Mouse (Mus musculus): ENCODE measurements around the gene Tmem45a. TPM values are rescaled to one million over a fixed set of nuclear protein-coding genes. Genes with fewer than 3 reads are reported as not detected.

Tmem45a gene
- polyA plus RNA-seq, 1 experiment from 2014 or later, result 12.8 TPM

GRCm38 (mm10) chr16:56801370-56802109, 84.4 kb downstream of the Tmem45a start:
- Histone ChIP-seq H3K36me3 (ENCODE audit: control insufficient read depth, insufficient read depth, low read length) (no peaks in the 10 kb centered on the region), H3K27ac (ENCODE audit: low read depth, low read length) (no peak overlapping the region), H3K9ac (ENCODE audit: low read depth, low read length) (no peak overlapping the region), H3K4me1 (replicated peaks; ENCODE audit: control insufficient read depth, insufficient read depth, low read length) (no peaks in the 10 kb centered on the region), H3K4me2 (replicated peaks; ENCODE audit: low read depth, low read length) (no peak overlapping the region), H3K9me3 (ENCODE audit: control insufficient read depth, low read length) (no peaks in the 10 kb centered on the region), H3K27me3 (ENCODE audit: control insufficient read depth, insufficient read depth, low read length) (no peaks in the 10 kb centered on the region), H3K4me3 (ENCODE audit: low read depth, low read length) (no peak overlapping the region)
- no peak for ATAC-seq (ENCODE audit: low FRiP score)
- no peak for DNase-seq (ENCODE audit: low spot score)
- 87% methylated on average over 6 of the region's 6 CpGs for WGBS

GRCm38 (mm10) chr16:56800946-56801345, 85.0 kb downstream of the Tmem45a start:
- H3K9ac ChIP-seq (ENCODE audit: low read depth, low read length), result no peak overlapping the region
- H3K36me3 ChIP-seq (ENCODE audit: control insufficient read depth, insufficient read depth, low read length), result no peaks in the 10 kb centered on the region
- no peak overlapping the region for H3K4me3 ChIP-seq (ENCODE audit: low read depth, low read length)
- H3K9me3 ChIP-seq (ENCODE audit: control insufficient read depth, low read length), result no peaks in the 10 kb centered on the region
- ATAC-seq (ENCODE audit: low FRiP score) (no peak), DNase-seq (ENCODE audit: low spot score) (no peak)
- no peaks in the 10 kb centered on the region for H3K4me1 ChIP-seq (replicated peaks; ENCODE audit: control insufficient read depth, insufficient read depth, low read length)
- 90% methylated on average over 7 of the region's 7 CpGs for WGBS
- H3K27me3 ChIP-seq (ENCODE audit: control insufficient read depth, insufficient read depth, low read length), result no peaks in the 10 kb centered on the region
- H3K27ac ChIP-seq (ENCODE audit: low read depth, low read length), result no peak overlapping the region
- no peak overlapping the region for H3K4me2 ChIP-seq (replicated peaks; ENCODE audit: low read depth, low read length)

DNA sequence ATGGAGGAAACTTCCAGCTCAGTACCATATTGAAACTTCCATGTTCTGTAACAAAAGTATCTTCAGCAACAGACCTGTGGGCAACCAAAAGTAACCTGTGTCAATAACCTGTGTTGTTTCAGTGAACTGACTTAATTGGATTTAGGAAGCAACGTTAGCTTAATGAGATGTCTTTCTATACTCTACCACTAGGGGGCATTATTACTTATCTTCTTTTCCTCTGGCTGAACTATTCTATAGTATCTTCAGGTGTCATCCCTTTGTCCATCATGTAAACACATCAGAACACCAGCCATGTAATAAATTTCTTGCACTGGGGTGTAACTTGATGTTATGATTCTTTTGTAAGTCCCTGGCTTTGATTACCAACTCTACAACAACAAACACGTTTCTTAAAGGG, 85.5 kb downstream of the Tmem45a start:
- H3K36me3 ChIP-seq (ENCODE audit: control insufficient read depth, insufficient read depth, low read length), result no peaks in the 10 kb centered on the region
- H3K9ac ChIP-seq (ENCODE audit: low read depth, low read length), result no peak overlapping the region
- WGBS, result 45% methylated on average over 2 of the region's 2 CpGs
- H3K9me3 ChIP-seq (ENCODE audit: control insufficient read depth, low read length), result no peaks in the 10 kb centered on the region
- no peaks in the 10 kb centered on the region for H3K4me1 ChIP-seq (replicated peaks; ENCODE audit: control insufficient read depth, insufficient read depth, low read length)
- DNase-seq (ENCODE audit: low spot score) (peak; percentile 14), ATAC-seq (ENCODE audit: low FRiP score) (0 out of 2 replicates have a peak, but pooled peaks have one; percentile 6)
- no peak overlapping the region for H3K4me2 ChIP-seq (replicated peaks; ENCODE audit: low read depth, low read length)
- H3K27ac ChIP-seq (ENCODE audit: low read depth, low read length), result no peak overlapping the region
- no peak overlapping the region for H3K4me3 ChIP-seq (ENCODE audit: low read depth, low read length)
- H3K27me3 ChIP-seq (ENCODE audit: control insufficient read depth, insufficient read depth, low read length), result no peaks in the 10 kb centered on the region

DNA sequence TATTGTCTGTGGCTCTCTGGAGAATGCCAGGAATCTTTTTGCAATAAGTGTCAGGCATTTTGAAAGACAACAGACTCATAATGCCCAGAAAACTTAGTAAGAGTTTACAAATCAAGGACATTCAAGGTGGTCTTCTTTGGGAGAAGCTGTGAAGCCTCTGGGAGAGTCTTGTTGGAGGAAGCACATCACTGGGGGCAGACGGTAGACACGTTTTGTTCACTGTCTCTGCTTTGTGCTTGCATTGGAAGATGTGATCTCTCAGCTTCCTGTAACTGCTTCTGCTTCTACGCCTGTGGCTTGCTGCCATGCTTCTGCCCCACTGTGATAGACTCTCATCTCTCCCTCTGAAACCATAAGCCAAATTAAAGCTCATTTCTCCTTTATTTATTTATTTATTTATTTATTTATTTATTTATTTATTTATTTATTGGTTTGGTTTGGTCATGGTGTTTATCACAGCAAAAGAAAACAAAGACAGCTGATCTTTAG, 86.4 kb downstream of the Tmem45a start:
- no peak overlapping the region for H3K4me2 ChIP-seq (replicated peaks; ENCODE audit: low read depth, low read length)
- no peak overlapping the region for H3K9ac ChIP-seq (ENCODE audit: low read depth, low read length)
- no peak for DNase-seq (ENCODE audit: low spot score)
- H3K4me1 ChIP-seq (replicated peaks; ENCODE audit: control insufficient read depth, insufficient read depth, low read length), result no peaks in the 10 kb centered on the region
- WGBS, result 77% methylated on average over 3 of the region's 3 CpGs
- no peak overlapping the region for H3K27ac ChIP-seq (ENCODE audit: low read depth, low read length)
- H3K36me3 ChIP-seq (ENCODE audit: control insufficient read depth, insufficient read depth, low read length), result no peaks in the 10 kb centered on the region
- H3K4me3 ChIP-seq (ENCODE audit: low read depth, low read length), result no peak overlapping the region
- H3K27me3 ChIP-seq (ENCODE audit: control insufficient read depth, insufficient read depth, low read length), result no peaks in the 10 kb centered on the region
- H3K9me3 ChIP-seq (ENCODE audit: control insufficient read depth, low read length), result no peaks in the 10 kb centered on the region
- no peak for ATAC-seq (ENCODE audit: low FRiP score)

DNA sequence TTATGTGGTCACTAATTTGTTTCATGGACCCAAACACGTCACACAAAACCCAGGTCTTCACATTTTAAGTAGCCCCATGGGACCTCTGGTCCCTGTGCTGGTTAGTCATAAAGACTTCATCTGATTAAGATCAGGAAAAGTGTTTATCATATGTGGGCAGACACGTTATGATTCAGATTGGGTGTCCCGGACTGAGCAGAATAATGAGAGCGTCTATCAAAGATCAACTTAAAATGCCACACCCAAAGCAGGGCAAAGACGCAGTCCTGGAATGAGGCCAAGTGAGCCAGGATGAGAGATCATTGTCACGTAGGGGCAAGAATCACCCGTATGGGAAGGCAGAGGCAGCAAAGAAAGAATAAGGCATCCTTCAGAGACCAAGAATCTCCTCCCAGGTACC, 87.1 kb downstream of the Tmem45a start:
- Histone ChIP-seq H3K9ac (ENCODE audit: low read depth, low read length) (no peak overlapping the region), H3K4me2 (replicated peaks; ENCODE audit: low read depth, low read length) (no peak overlapping the region), H3K4me1 (replicated peaks; ENCODE audit: control insufficient read depth, insufficient read depth, low read length) (no peaks in the 10 kb centered on the region), H3K36me3 (ENCODE audit: control insufficient read depth, insufficient read depth, low read length) (no peaks in the 10 kb centered on the region), H3K4me3 (ENCODE audit: low read depth, low read length) (no peak overlapping the region), H3K27me3 (ENCODE audit: control insufficient read depth, insufficient read depth, low read length) (no peaks in the 10 kb centered on the region), H3K27ac (ENCODE audit: low read depth, low read length) (no peak overlapping the region), H3K9me3 (ENCODE audit: control insufficient read depth, low read length) (no peaks in the 10 kb centered on the region)
- no peak for ATAC-seq (ENCODE audit: low FRiP score)
- 90% methylated on average over 7 of the region's 7 CpGs for WGBS
- DNase-seq (ENCODE audit: low spot score), result no peak

GRCm38 (mm10) chr16:56795481-56796139, 90.4 kb downstream of the Tmem45a start, which contains the start of gene Adgrg7:
Gene Adgrg7, minus strand, starts transcription at chr16:56795855.
- no peak within 1 kb of the TSS for H3K27ac ChIP-seq (ENCODE audit: low read depth, low read length)
- no peaks in the 10 kb centered on the region for H3K9me3 ChIP-seq (ENCODE audit: control insufficient read depth, low read length)
- no peak within 1 kb of the TSS for H3K4me3 ChIP-seq (ENCODE audit: low read depth, low read length)
- no peak within 1 kb of the TSS for H3K4me2 ChIP-seq (replicated peaks; ENCODE audit: low read depth, low read length)
- H3K27me3 ChIP-seq (ENCODE audit: control insufficient read depth, insufficient read depth, low read length), result no peaks in the 10 kb centered on the region
- ATAC-seq (ENCODE audit: low FRiP score) (no peak), DNase-seq (ENCODE audit: low spot score) (no peak)
- H3K4me1 ChIP-seq (replicated peaks; ENCODE audit: control insufficient read depth, insufficient read depth, low read length), result no peaks in the 10 kb centered on the region
- H3K36me3 ChIP-seq (ENCODE audit: control insufficient read depth, insufficient read depth, low read length), result no peaks in the 10 kb centered on the region
- no peak within 1 kb of the TSS for H3K9ac ChIP-seq (ENCODE audit: low read depth, low read length)
- WGBS, result 81% methylated on average over 8 of the region's 8 CpGs

DNA sequence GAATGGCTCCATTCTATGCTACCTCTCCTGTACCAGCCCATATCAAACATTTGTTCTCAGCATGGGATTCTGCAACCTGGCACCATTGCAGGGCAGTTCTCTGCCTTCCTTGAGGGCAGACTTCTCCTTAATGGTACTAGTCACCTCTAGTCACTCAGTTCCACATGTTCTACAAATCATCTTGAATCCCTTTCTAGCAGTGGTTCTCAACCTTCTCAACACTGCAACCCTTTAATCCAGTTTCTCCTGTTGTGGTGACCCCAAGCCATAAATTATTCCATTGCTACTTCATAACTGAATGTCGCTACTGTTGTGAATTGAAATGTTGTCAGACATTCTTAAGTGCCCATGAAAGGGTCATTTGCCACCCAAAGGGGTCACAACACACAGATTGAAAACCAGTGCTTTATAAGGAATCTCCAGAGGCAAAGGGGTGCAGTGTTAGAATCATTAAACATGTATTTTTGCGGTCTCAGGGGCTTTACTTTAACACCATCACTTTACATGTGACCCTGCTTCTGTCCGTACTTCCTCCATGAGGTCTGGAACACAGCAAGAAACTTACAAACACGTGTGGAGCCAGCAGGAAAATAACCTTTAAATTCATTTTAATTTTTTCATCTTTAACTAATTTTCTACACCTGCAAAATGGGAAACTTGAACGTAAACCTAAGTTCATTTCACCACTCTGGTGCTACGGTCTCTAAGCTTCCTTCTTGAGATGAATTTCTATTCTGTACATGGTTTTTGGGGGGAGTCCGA, 91.4 kb downstream of the Tmem45a start:
- Histone ChIP-seq H3K27ac (ENCODE audit: low read depth, low read length) (no peak overlapping the region), H3K4me3 (ENCODE audit: low read depth, low read length) (no peak overlapping the region), H3K4me1 (replicated peaks; ENCODE audit: control insufficient read depth, insufficient read depth, low read length) (no peaks in the 10 kb centered on the region), H3K9me3 (ENCODE audit: control insufficient read depth, low read length) (no peaks in the 10 kb centered on the region), H3K27me3 (ENCODE audit: control insufficient read depth, insufficient read depth, low read length) (no peaks in the 10 kb centered on the region), H3K36me3 (ENCODE audit: control insufficient read depth, insufficient read depth, low read length) (no peaks in the 10 kb centered on the region), H3K9ac (ENCODE audit: low read depth, low read length) (no peak overlapping the region), H3K4me2 (replicated peaks; ENCODE audit: low read depth, low read length) (no peak overlapping the region)
- DNase-seq (ENCODE audit: low spot score) (no peak), ATAC-seq (ENCODE audit: low FRiP score) (no peak)
- 93% methylated on average over 7 of the region's 7 CpGs for WGBS

GRCm38 (mm10) chr16:56793778-56794177, 92.2 kb downstream of the Tmem45a start:
- WGBS, result 97% methylated on average over 1 of the region's 1 CpGs
- Histone ChIP-seq H3K36me3 (ENCODE audit: control insufficient read depth, insufficient read depth, low read length) (no peaks in the 10 kb centered on the region), H3K27ac (ENCODE audit: low read depth, low read length) (no peak overlapping the region), H3K4me1 (replicated peaks; ENCODE audit: control insufficient read depth, insufficient read depth, low read length) (no peaks in the 10 kb centered on the region), H3K9me3 (ENCODE audit: control insufficient read depth, low read length) (no peaks in the 10 kb centered on the region), H3K4me3 (ENCODE audit: low read depth, low read length) (no peak overlapping the region), H3K9ac (ENCODE audit: low read depth, low read length) (no peak overlapping the region), H3K27me3 (ENCODE audit: control insufficient read depth, insufficient read depth, low read length) (no peaks in the 10 kb centered on the region), H3K4me2 (replicated peaks; ENCODE audit: low read depth, low read length) (no peak overlapping the region)
- DNase-seq (ENCODE audit: low spot score), result no peak
- no peak for ATAC-seq (ENCODE audit: low FRiP score)

Measured in hindbrain, embryonic 11.5 days (tissue).